Mouse (Mus musculus): Measurements from ENCODE around the gene Marc1.

DNA sequence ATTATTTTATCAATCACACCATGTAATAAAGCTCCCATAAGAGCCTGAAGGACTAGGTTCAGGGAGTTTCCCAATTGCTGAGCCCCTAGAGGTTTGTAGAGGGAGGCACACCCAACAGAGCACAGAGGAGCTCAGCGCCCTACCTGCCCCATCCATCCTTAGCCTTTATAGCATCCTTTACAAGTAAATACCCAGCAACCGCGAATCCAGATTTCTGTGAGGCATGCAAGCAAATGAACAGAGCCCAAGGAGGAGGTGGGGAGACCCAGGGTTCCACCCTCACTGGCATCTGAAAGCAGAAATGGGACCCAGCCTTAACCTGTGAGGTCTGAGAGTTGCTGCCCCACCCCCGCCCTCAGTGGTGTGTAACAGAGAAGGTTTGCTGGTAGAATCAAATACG is 25.2 kb upstream of the Marc1 start:
- no peak for TF ChIP-seq POLR2A (IDR thresholded peaks at IDR 0.05; ENCODE audit: low read depth, low read length)
- no peak for TF ChIP-seq CTCF (IDR thresholded peaks at IDR 0.05; ENCODE audit: extremely low read depth, insufficient read length, insufficient replicate concordance, low read depth, low read length)
